Mouse (Mus musculus): ENCODE measurements around the gene Akr1c19.

Gene Akr1c19

DNA sequence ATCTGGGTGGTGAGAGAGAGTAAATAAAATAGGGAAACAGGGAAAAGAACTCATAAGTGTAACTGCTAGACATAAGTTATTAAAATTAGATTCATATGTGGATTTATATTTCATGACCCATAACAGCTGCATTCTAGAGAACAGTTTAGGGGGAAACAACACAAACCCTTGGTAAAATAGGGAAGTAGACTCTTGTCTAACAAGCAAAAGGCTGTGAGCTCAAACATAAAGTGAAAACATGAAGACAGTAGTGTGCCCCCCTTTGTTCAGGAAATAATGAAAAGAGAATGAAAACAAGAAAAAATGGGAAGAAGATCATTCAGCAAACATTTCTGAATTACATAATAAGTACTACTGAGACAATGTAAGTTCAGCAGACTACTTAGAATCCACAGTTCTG is 42.4 kb downstream of the Akr1c19 start:
- DNase-seq: no peak

DNA sequence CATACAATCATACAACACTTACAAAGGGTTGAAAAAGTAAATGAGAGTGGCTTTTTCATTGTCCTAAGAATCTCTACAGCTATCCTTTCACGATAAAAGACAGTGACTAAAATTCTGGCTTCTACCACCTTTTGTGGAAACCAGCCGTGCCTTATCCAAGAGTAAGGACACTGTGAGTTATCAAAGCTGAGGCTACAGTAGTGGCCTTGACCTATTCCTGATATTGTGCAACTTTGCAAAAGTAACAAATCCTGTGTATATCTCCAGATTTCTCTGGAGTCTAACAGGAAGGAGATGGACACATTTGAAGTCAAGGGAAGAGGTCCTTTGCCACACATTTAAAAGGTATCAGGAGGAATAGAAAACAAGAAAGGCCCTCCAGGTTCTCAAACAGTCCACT is 49.0 kb downstream of the Akr1c19 start:
- DNase-seq: no peak

DNA sequence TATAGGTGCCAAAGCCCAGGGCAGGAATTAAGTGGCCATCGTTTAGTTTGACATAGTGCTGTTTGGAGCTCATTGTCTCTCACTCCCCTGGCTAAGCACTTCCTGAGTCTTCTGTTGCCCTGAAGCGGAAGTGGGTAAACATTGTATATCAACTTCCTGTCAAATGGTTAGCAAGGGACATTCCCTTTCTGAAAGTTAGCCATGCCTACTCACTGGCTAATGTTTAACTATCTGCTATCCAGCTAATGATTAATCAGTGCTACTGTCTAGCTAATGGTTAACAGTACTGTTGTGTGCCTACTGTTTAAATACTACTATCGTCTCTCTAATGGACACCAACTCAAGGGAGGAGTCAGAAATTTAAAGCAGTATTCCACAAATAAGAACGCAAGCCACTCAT is 50.8 kb downstream of the Akr1c19 start, which contains the start of gene Akr1c12:
Gene Akr1c12, minus strand, starts transcription at position 150 of the 400 bp plus-strand sequence.
- DNase-seq: peak; percentile 45 to 77

DNA sequence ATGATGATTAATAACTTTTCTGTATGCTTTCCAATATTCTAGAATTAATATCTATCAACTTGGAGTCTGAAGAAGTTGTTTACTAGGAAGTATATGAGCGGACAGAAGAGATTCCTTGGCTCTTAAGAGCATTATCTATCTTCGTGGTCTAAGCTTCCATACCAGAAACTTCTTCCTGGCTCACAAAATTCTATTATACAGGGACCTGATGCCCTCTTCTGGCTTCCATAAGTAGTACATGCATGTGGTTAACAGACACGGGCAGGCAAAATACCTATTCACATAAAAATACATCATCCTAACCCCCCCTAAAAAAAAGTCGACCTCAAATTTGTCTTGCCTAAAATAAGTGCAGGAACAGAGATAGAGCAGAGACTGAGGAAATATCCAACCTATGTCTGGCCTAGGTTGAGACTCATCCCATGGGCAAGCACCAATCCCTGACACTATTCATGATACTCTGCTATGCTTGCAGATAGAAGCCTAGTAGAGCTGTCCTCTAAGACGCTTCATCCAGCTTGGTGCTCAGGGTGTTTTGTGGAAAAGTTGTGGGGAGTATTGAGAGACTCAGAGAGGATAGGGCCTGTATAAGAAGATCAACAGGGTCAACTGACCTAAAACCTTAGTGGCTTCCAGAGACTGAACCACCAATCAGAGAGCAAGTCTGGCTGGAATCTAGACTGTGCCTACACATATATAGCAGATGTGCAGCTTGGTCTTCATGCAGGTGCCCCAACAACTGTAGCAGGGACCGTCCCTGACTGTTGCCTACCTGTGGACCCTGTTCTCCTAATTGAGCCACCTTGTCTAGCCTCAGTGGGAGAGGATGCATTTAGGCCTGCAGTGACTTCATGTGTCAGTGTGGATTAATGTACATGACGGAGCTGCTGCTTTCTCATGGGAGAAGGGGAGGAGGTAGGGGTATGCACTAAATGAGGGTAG is 53.2 kb downstream of the Akr1c19 start:
- DNase-seq: peak; percentile 36 to 63

DNA sequence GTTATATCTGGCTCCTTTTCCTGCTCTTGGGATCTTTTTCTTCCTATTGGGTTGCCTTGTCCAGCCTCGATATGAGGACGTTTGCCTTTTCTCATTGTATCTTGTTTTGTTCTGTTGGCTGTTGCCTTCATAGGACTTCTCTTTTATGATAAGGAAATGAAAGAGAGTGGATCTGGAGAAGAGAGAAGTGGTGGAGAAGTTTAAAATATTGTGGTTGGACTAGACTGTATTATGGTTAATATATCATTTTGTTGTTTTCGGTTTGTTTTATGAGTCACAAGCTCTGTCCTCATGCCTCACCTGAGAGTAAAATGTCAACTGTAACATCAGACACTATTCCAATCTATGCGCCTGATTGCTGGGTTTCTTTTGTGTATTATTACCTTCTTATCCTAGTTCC is 68.5 kb downstream of the Akr1c19 start:
- no peak for DNase-seq

Measured in kidney, adult 8-10 months (tissue).